Mouse (Mus musculus) thymus, adult 2 months (tissue): ENCODE measurements around the gene Spire2.

Experiments
- CTCF ChIP-seq: fragments of 200-500 bp; IDR thresholded peaks from 2 replicates; pipeline ENCODE4 v1.5.1; 2012; ENCODE audit warnings: mild to moderate bottlenecking, control low read depth, low read length, moderate library complexity, borderline replicate concordance; ENCODE audit not compliant: control insufficient read depth, poor library complexity, insufficient read depth; ENCODE audit errors: extremely low read depth
- POLR2A ChIP-seq: fragments of 200-500 bp; IDR thresholded peaks from 2 replicates; pipeline ENCODE4 v1.6.1; 2012; ENCODE audit warnings: mild to moderate bottlenecking, low read length, control low read depth, moderate library complexity; ENCODE audit not compliant: control insufficient read depth, poor library complexity, insufficient read depth; ENCODE audit errors: extremely low read depth

GRCm38 (mm10) chr8:123290679-123291078, 41.8 kb upstream of the Spire2 start:
- TF ChIP-seq CTCF, result no peak
- no peak for TF ChIP-seq POLR2A
